Mouse (Mus musculus) erythroblast, embryonic 14.5 days (primary cell): ENCODE data around the gene Ikbke.

Experiments used
- GATA1 ChIP-seq: IDR thresholded peaks from 2 replicates; pipeline ENCODE4 v1.6.1; 2012; ENCODE audit warnings: low read length, inconsistent platforms, mixed read lengths
- TAL1 ChIP-seq: IDR thresholded peaks from 3 replicates; pipeline ENCODE4 v1.6.1; 2012; ENCODE audit warnings: low read length, inconsistent platforms, mixed read lengths

DNA sequence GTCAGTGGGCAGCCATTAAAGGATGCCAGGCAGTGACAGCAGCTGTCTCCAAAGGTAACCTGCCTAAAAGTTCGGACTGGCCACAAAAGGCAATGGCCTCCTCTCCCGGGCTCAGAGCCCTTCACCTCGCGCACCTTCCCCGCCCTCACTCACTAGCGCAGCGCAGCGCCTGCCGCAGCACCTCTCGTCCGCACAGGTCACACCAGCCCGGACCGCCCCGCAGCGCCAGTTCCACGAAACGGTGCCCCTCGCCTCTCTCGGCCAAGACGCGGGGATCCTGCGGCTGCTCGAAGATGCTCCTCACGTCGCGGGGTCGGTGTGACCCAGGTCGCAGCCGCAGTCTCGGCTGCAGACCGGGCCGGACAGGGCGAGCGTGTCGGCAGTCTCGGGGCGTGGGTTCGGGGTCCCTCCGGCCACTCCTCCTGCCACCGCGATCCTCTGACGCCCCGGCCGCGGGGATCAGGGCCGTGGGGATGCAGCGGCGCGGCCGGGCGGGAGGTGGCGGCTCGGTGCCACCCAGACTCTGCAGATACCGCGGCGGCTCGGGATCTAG lies 34.8 kb downstream of the Ikbke start:
- TF ChIP-seq TAL1 (no peak), GATA1 (no peak)
